Mouse (Mus musculus) lung, adult 2 months (tissue): ENCODE measurements at regions not wholly inside any gene's neighbourhood (a gene's known extent, or its start where the extent isn't known, plus 50 kb on each side); places are given as distances from the start of the nearest gene placed in this dataset.
"Not testable (repeated sequence)": the region's sequence is repeated elsewhere in the genome, so short reads cannot be mapped to it uniquely, and the experiment has no call there.

Experiments
- DNase-seq: peaks from one replicate; pipeline ENCODE4 v3.0.0; 2022
- H3K4me1 ChIP-seq: fragments of 200-500 bp; 2 replicates; pipeline ENCODE4 v1.6.1; 2011; ENCODE audit warnings: low read length; ENCODE audit not compliant: control insufficient read depth, insufficient read depth
- H3K4me3 ChIP-seq: fragments of 200-500 bp; replicated peaks from 2 replicates; pipeline ENCODE3; 2011; ENCODE audit warnings: low read depth, mild to moderate bottlenecking, control low read depth, low read length; ENCODE audit errors: extremely low read depth
- CTCF ChIP-seq: fragments of 200-500 bp; IDR thresholded peaks from 2 replicates; pipeline ENCODE4 v1.5.1; 2011; ENCODE audit warnings: mild to moderate bottlenecking, low read length, control low read depth; ENCODE audit not compliant: insufficient read depth
- POLR2A ChIP-seq: fragments of 200-500 bp; IDR thresholded peaks from 2 replicates; pipeline ENCODE4 v1.6.1; 2011; ENCODE audit warnings: low read depth, mild to moderate bottlenecking, control low read depth, low read length, borderline replicate concordance; ENCODE audit errors: extremely low read depth
- WGBS: fragments of 180-500 bp; shearing (Covaris S2); methylation state at CpG from one replicate; pipeline ENCODE4 v1.1.7; 2018; 5-methylcytosine and 5-hydroxymethylcytosine counted together

- no peak for DNase-seq
- WGBS = 74% methylated on average over 2 of the region's 2 CpGs
- TF ChIP-seq POLR2A (no peak), CTCF (no peak)
- H3K4me1 ChIP-seq = no peaks in the 10 kb centered on the region
- H3K4me3 ChIP-seq = no peak overlapping the region
These were observed 132.2 kb upstream of the Rasgrp1 start for GRCm38 (mm10) chr2:117474885-117475542.

DNA sequence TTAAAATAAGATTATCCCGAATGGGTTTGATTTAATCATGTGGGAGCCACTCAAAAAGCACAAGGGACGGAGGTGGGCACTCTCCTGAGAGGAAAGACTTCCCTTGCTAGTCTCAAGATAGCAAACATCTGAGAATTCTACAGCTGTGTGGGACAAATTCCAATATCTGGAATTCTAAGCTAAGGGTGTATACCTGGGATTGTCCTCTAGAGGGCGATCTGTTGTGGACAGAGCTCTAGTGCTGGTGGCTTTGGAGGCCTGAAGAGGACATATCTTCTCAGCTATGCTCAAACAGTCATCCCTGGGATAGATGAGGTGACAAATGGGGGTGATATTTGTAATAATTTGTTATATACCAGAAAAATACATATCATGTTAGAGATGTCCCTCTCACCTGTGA is 132.8 kb upstream of the Rasgrp1 start:
- no peak for DNase-seq
- Histone ChIP-seq H3K4me1 (no peaks in the 10 kb centered on the region), H3K4me3 (no peak overlapping the region)
- WGBS = 32% methylated on average over 3 of the region's 3 CpGs
- TF ChIP-seq CTCF (no peak), POLR2A (no peak)

DNA sequence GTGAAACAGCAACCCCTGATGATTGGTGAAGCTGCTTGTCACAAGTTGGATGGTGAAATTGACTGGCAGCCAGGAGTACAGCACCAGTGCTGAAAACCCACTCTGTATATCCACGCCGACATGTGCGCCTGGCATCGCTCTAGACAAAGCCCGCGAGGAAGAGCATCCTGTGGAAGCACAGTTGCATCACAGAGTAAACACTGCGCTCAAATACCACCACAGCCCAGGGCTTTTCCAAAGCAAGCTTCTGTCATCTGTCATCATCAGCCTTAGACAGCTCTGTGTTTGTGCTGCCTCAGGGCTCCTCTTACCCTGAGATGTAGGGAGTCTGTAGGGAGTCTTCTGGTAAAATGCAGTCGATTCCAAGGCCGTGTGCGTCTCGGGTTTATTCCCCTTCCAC is 134.7 kb upstream of the Rasgrp1 start:
- 77% methylated on average over 11 of the region's 11 CpGs for WGBS
- not testable (repeated sequence) for DNase-seq, H3K4me1 ChIP-seq, H3K4me3 ChIP-seq

DNA sequence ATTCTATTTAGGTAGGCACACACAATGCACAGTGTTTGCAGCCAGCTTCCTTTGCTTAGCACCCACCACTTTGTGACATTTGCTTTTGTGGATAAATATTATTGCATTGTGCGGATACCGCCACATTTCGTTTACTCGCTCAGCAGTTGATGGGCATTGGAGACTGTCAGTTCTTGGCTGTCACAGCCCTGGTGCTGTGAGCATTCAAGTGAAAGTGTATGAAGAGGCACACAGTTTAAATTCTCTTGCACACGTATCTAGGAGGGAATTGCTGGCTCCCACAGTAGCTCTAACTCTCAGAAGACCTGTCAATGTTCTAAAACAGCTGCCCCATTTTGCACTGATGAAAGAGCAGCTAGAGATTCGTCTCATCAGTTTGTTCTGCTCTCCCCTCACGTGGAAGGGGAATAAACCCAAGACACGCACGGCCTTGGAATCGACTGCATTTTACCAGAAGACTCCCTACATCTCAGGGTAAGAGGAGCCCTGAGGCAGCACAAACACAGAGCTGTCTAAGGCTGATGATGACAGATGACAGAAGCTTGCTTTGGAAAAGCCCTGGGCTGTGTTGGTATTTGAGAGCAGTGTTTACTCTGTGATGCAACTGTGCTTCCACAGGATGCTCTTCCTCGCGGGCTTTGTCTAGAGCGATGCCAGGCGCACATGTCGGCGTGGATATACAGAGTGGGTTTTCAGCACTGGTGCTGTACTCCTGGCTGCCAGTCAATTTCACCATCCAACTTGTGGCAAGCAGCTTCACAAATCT is 136.6 kb upstream of the Rasgrp1 start:
- WGBS = 57% methylated on average over 16 of the region's 16 CpGs
- H3K4me1 ChIP-seq, H3K4me3 ChIP-seq, DNase-seq: not testable (repeated sequence)

- no peaks in the 10 kb centered on the region for H3K4me1 ChIP-seq
- no peak for TF ChIP-seq CTCF
- WGBS = 76% methylated on average over 2 of the region's 2 CpGs
- H3K4me3 ChIP-seq = no peak overlapping the region
- no peak for DNase-seq
These were observed 143.6 kb upstream of the Rasgrp1 start for GRCm38 (mm10) chr2:117486447-117486846.

- TF ChIP-seq CTCF = no peak
- no peak for TF ChIP-seq POLR2A
- no peak overlapping the region for H3K4me3 ChIP-seq
- WGBS = 91% methylated on average over 5 of the region's 5 CpGs
- no peaks in the 10 kb centered on the region; the same call in 1 of the 2 replicates for H3K4me1 ChIP-seq
- DNase-seq = no peak
These were observed 155.8 kb upstream of the Rasgrp1 start for GRCm38 (mm10) chr2:117498565-117498964.

DNA sequence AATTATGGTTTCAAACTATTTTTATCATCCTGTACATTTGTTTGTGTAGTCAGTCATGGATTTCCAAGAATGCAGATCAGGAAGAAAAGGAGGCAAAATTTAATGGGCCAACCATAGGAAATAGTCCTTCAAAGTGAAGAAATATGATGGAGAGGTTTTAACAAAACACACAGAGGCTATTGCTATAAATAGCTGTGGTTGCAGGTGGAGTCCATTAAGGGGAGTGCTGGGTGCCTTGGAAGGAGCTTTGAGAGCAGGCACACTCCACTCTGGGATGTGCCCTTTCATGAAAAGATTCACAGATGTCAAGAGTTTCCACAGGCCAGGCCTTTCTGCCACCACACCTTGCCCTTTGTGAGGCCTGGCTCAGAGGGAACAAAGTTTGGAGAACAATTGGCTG is 159.8 kb upstream of the Rasgrp1 start:
- H3K4me1 ChIP-seq = no peaks in the 10 kb centered on the region; the same call in 1 of the 2 replicates
- no peak for DNase-seq
- no peak for TF ChIP-seq CTCF
- TF ChIP-seq POLR2A = no peak
- no peak overlapping the region for H3K4me3 ChIP-seq

GRCm38 (mm10) chr2:117511737-117512136 is 168.9 kb upstream of the Rasgrp1 start:
- no peak for DNase-seq
- WGBS = 67% methylated on average over 3 of the region's 3 CpGs
- TF ChIP-seq POLR2A = no peak
- no peak for TF ChIP-seq CTCF
- H3K4me3 ChIP-seq = no peak overlapping the region
- H3K4me1 ChIP-seq = no peaks in the 10 kb centered on the region; the same call in 1 of the 2 replicates

DNA sequence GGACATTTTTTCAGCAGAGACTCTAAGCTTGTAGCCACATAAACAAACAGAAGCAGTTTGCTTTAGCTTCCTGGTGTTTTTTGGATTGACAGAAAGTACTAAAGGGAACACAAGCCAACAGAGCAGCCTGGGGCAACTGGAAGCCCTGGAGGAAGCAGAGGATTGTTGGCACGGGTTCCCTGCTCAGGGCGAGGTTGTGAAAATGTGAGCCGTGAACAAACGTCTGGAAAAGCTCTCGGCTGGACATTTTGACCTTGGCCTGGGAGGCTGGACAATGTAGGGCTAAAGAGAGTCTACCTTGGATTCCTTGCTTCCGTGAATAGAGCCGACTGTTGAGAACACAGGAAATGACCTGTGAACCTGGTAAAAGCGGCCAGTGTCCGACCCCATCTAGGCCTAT is 169.8 kb upstream of the Rasgrp1 start:
- TF ChIP-seq CTCF = no peak
- no peak for TF ChIP-seq POLR2A
- DNase-seq = peak; percentile 9
- Histone ChIP-seq H3K4me3 (no peak overlapping the region), H3K4me1 (no peaks in the 10 kb centered on the region; the same call in 1 of the 2 replicates)
- 31% methylated on average over 9 of the region's 9 CpGs for WGBS

DNA sequence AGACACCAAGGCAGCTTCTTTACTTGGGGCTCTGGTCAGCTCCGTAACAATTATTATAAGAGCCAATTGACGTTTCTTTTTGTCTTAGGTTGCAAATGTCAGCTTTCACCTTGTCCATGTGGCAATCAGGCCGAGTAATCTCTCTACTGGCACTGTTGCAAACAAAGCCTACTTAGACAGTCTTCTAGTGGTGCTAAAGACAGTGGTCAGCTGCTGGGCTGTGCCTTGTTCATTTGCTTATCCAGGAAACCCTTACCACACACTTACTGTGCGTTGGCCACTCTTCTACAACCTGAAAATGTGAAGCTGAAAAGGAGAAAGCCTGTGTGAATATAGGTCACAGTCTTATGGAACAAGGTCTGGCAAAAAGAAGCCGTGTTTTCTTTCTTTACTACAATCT is 181.6 kb upstream of the Rasgrp1 start:
- 47% methylated on average over 5 of the region's 5 CpGs for WGBS
- H3K4me3 ChIP-seq = no peak overlapping the region
- DNase-seq = no peak
- no peaks in the 10 kb centered on the region for H3K4me1 ChIP-seq
- TF ChIP-seq POLR2A (no peak), CTCF (no peak)
